Mouse (Mus musculus) CD4-positive, CD25-positive, alpha-beta regulatory T cell, adult 9 weeks (primary cell): ENCODE data around the gene Clmn. TPM values are rescaled to one million over a fixed set of nuclear protein-coding genes. Genes with fewer than 3 reads are reported as not detected.

ENCODE experiments used
- polyA plus RNA-seq: library from polyadenylated mRNA; unstranded; fragments of 100-300 nt; shearing (Covaris generic); gene quantifications from one replicate; pipeline ENCODE4 v1.2.1, GENCODE M21; 2017

The Clmn gene
- not detected for polyA plus RNA-seq

DNA sequence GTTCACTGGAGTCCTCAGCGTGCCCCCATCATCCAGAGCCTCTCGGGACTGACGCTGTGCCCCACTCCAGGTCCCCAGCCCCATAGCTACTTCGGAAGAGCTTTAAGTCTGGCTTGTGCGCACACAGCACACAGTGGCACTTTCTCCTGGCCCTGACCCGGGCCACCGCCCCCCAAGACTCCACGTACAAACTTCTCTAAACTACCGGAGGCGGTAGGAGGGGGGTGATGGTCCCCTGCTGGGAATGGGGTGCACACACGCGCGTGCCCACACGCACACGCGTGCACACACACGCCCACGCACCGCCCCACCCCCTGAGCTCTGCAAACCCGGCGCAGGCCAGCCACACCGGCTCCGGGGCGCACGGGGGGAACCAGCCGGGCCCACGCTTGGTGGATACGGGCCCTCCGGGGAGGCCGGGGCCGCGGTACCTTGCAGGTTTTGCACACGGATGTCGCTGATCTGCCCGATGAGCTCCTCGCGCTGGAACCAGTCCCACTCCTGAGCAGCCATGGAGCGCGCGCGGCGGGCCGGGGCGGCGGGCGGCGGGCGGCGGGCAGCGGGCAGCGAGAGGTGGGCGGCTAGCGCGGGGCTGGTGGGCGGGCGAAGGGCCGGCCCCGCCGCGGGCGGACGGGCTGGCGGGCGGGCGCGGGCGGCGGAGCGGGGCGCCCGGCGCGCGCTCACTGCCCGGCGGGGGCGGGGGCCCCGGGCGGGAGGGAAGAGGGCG is at the start of gene Clmn:
Clmn (minus strand) TSS at position 638 of the 727 bp plus-strand sequence.

DNA sequence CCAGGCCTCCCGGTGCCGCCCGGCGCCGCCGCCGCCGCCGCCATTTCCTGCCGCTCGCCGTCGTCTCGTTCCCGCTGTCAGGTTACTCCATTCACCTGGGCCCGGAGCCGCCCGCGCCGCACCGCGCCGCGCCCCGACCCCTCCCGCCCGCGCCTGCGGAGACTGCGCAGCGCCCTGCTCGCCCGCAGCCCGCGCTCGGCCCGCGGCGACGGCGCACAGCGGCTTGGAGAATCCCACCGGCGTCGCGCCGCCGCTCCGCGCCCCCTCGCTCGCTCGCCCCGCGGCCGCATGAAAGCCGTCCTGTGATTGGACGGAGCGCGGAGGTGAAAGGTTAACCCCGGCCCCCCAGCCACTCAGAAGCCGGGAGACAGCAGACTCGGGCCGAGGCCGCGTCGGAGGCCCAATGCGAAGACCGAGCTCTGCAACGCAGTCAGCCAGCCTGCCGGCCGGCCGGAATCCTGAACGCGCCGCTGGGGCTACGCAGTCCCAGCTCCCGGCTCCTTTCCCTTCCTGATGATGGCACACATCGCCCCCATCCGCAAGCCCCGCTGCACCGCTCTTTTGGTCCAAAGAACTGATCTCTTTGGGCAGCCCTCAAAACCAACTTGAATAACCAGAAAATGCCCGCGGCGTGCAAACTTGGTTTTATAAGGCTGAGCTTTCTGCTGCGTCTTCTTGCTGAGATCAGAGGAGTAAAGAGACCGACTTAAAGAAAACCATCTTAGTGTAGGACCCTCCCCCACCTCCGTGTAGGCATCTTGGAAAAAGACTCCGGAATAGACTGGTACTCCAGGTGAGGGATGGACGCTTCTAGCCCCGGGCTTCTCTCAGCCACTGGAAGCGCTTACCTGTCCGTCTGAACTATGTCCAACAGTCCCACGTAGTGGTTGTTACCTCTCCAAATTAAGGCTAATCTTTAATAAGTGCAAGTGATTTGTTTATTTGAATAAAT is 112.8 kb downstream of the Clmn start, which contains the start of gene Dicer1:
Dicer1 (minus strand) TSS at position 139 of the 952 bp plus-strand sequence.

Other genes starting within 250 kb of the Clmn start
- gene Dicer1, start 113.1 kb downstream of the Clmn start, polyA plus RNA-seq: 7.6 TPM
- gene Syne3, start 144.7 kb upstream of the Clmn start, polyA plus RNA-seq: 6.8 TPM
- 6.0 TPM for gene Glrx5, start 167.6 kb upstream of the Clmn start, polyA plus RNA-seq